Mouse (Mus musculus) lung, embryonic 16.5 days (tissue): ENCODE data around the gene Rhof. TPM values are rescaled to one million over a fixed set of nuclear protein-coding genes. Genes with fewer than 3 reads are reported as not detected.

ENCODE experiments used
- ATAC-seq: fragments of 200-750 bp; cut with Nextera tagmentation; 2 replicates; pipeline ENCODE4 v1.8.0; 2017; ENCODE audit warnings: low read depth, mild to moderate bottlenecking, moderate library complexity
- H3K27ac ChIP-seq: fragments of 300-500 bp; sonication (generic); 2 replicates; pipeline ENCODE4 v1.5.1; 2014; ENCODE audit warnings: mild to moderate bottlenecking, control low read depth, low read length
- H3K27me3 ChIP-seq: fragments of 300-500 bp; sonication (generic); 2 replicates; pipeline ENCODE4 v1.6.1; 2014; ENCODE audit warnings: low read depth, low read length, mixed read lengths; ENCODE audit not compliant: control insufficient read depth, insufficient read depth
- H3K36me3 ChIP-seq: fragments of 300-500 bp; sonication (generic); 2 replicates; pipeline ENCODE4 v1.6.1; 2014; ENCODE audit warnings: low read length; ENCODE audit not compliant: control insufficient read depth, insufficient read depth
- H3K4me1 ChIP-seq: fragments of 300-500 bp; sonication (generic); replicated peaks from 2 replicates; pipeline ENCODE4 v1.6.1; 2014; ENCODE audit warnings: low read length, mixed read lengths; ENCODE audit not compliant: control insufficient read depth, insufficient read depth
- H3K4me2 ChIP-seq: fragments of 300-500 bp; sonication (generic); 2 replicates; pipeline ENCODE4 v1.6.1; 2014; ENCODE audit warnings: low read depth, low read length, control low read depth
- H3K4me3 ChIP-seq: fragments of 300-500 bp; sonication (generic); 2 replicates; pipeline ENCODE4 v1.5.1; 2014; ENCODE audit warnings: mild to moderate bottlenecking, low read length, control low read depth
- H3K9ac ChIP-seq: fragments of 300-500 bp; sonication (generic); 2 replicates; pipeline ENCODE4 v1.6.1; 2014; ENCODE audit warnings: low read length, control low read depth
- H3K9me3 ChIP-seq: fragments of 300-500 bp; sonication (generic); 2 replicates; pipeline ENCODE4 v1.6.1; 2016; ENCODE audit warnings: low read length; ENCODE audit not compliant: control insufficient read depth
- WGBS: fragments of 180-500 bp; shearing (Covaris S2); extraction: QIAGEN DNeasy Blood & Tissue Kit; methylation state at CpG from one replicate; pipeline ENCODE4 v1.1.7; 2014; 5-methylcytosine and 5-hydroxymethylcytosine counted together
- polyA plus RNA-seq: library from polyadenylated mRNA; unstranded; fragments of >200 nt; fragmentation: Nextera tagmentation; extraction: Ambion mirVana; gene quantifications from 2 replicates; pipeline ENCODE4 v1.2.1, GENCODE M21; 2015

Gene Rhof
- polyA plus RNA-seq, 1 experiment from 2014 or later, result 5.3 TPM

GRCm38 (mm10) chr5:123104769-123105168 is 27.7 kb downstream of the Rhof start:
- peak; percentile 6; the same call in 1 of the 2 replicates for ATAC-seq
- Histone ChIP-seq H3K36me3 (no peaks in the 10 kb centered on the region), H3K9ac (no peak overlapping the region), H3K4me1 (peaks cover 6% of the 10 kb centered on the region), H3K27me3 (no peaks in the 10 kb centered on the region), H3K27ac (no peak overlapping the region), H3K4me2 (no peak overlapping the region), H3K9me3 (no peaks in the 10 kb centered on the region), H3K4me3 (no peak overlapping the region)
- WGBS, result 49% methylated on average over 6 of the region's 6 CpGs

DNA sequence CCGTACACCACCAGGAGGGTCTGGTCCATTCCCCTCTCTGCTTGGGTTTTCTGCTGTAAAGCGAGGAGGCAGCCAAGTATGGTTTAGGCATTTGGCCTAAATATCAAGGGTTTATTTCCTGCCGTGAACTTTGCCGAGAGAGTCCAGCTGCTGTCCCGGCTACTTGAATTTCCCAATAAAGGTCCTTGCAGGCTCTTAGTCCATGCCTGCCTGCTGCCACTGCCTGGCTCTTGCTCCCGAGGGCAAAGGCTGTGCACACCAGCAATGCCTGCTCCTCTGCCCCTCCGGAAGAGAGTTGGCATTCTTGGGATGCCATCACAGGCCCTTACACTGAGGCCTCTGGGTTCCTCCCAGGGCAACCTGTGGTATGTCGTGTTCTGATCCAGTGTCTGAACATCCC is 28.9 kb downstream of the Rhof start:
- Histone ChIP-seq H3K27me3 (no peaks in the 10 kb centered on the region), H3K36me3 (no peaks in the 10 kb centered on the region), H3K9me3 (no peaks in the 10 kb centered on the region), H3K27ac (no peak overlapping the region), H3K9ac (no peak overlapping the region), H3K4me3 (no peak overlapping the region), H3K4me1 (0 out of 2 replicates have a peak, but pooled peaks cover 3% of the 10 kb centered on the region), H3K4me2 (no peak overlapping the region)
- ATAC-seq, result peak; percentile 44; the same call in 1 of the 2 replicates
- 39% methylated on average over 8 of the region's 8 CpGs for WGBS

DNA sequence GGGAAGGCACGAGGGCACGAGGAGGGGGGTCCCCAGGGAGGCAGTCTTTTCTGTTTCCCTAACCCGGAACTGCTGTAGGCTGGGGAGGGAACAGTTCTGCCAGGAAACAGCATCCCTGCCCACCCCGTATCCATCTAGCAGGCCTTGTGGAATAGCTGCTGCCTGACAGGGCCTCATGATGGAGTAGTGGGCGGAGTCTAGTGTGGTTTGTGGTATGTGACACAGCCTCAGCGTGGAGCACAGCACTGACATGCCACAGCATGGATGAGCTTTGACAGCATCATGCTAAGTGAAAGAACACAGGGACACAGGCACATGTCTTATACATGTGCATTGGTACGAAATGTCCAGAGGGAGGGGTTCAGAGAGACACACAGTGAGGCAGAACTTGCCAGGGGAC is 30.1 kb downstream of the Rhof start:
- ATAC-seq, result no peak
- Histone ChIP-seq H3K4me2 (no peak overlapping the region), H3K4me1 (0 out of 2 replicates have a peak, but pooled peaks cover 3% of the 10 kb centered on the region), H3K4me3 (no peak overlapping the region), H3K27ac (no peak overlapping the region), H3K9me3 (no peaks in the 10 kb centered on the region), H3K9ac (no peak overlapping the region), H3K27me3 (no peaks in the 10 kb centered on the region), H3K36me3 (no peaks in the 10 kb centered on the region)
- 39% methylated on average over 7 of the region's 7 CpGs for WGBS

GRCm38 (mm10) chr5:123098487-123098886 is 34.0 kb downstream of the Rhof start:
- H3K9me3 ChIP-seq, result no peaks in the 10 kb centered on the region
- no peak for ATAC-seq
- 65% methylated on average over 2 of the region's 2 CpGs for WGBS

DNA sequence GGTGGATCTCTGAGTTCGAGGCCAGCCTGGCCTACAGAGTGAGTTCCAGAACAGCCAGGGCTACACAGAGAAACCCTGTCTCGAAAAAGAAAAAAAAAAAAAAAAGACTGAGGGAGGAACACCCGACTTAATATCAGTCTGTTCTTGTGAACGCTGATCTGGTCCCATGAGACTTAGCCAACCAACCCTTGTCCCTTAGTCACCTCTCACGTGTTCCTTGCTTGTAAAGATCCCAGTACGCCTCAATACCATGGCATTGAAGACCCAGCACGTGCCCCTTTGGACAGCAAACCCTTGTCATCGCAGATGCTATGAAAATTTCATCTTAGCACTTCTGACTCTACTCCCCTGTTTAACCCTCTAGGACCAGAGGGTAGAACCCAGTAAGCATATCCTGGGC is 36.2 kb downstream of the Rhof start:
- Histone ChIP-seq H3K4me3 (no peak overlapping the region), H3K36me3 (no peaks in the 10 kb centered on the region), H3K4me2 (no peak overlapping the region), H3K9me3 (no peaks in the 10 kb centered on the region), H3K9ac (no peak overlapping the region), H3K27ac (no peak overlapping the region), H3K27me3 (no peaks in the 10 kb centered on the region), H3K4me1 (no peaks in the 10 kb centered on the region)
- WGBS, result 87% methylated on average over 8 of the region's 8 CpGs
- no peak for ATAC-seq

More at GRCm38 (mm10) chr5:123098487-123098886, 34.0 kb downstream of the Rhof start:
- H3K9ac ChIP-seq, result no peak overlapping the region
- no peak overlapping the region for H3K4me3 ChIP-seq
- no peaks in the 10 kb centered on the region for H3K36me3 ChIP-seq
- H3K4me1 ChIP-seq, result 0 out of 2 replicates have a peak, but pooled peaks cover 3% of the 10 kb centered on the region
- H3K4me2 ChIP-seq, result no peak overlapping the region
- H3K27ac ChIP-seq, result no peak overlapping the region
- no peaks in the 10 kb centered on the region for H3K27me3 ChIP-seq

GRCm38 (mm10) chr5:123094238-123094991 is 38.1 kb downstream of the Rhof start:
- no peak overlapping the region for H3K27ac ChIP-seq

GRCm38 (mm10) chr5:123093077-123093633 is 39.3 kb downstream of the Rhof start:
- 67% methylated on average over 14 of the region's 14 CpGs for WGBS
- Histone ChIP-seq H3K27me3 (no peaks in the 10 kb centered on the region), H3K9ac (no peak overlapping the region), H3K27ac (no peak overlapping the region), H3K4me1 (no peaks in the 10 kb centered on the region), H3K9me3 (no peaks in the 10 kb centered on the region), H3K4me2 (no peak overlapping the region), H3K36me3 (no peaks in the 10 kb centered on the region), H3K4me3 (no peak overlapping the region)
- ATAC-seq, result no peak

More at GRCm38 (mm10) chr5:123094238-123094991, 38.1 kb downstream of the Rhof start:
- 68% methylated on average over 25 of the region's 25 CpGs for WGBS
- no peak overlapping the region for H3K4me2 ChIP-seq
- H3K4me3 ChIP-seq, result no peak overlapping the region
- H3K36me3 ChIP-seq, result no peaks in the 10 kb centered on the region
- H3K9ac ChIP-seq, result no peak overlapping the region
- no peaks in the 10 kb centered on the region for H3K27me3 ChIP-seq
- no peak for ATAC-seq
- no peaks in the 10 kb centered on the region for H3K4me1 ChIP-seq
- no peaks in the 10 kb centered on the region for H3K9me3 ChIP-seq

DNA sequence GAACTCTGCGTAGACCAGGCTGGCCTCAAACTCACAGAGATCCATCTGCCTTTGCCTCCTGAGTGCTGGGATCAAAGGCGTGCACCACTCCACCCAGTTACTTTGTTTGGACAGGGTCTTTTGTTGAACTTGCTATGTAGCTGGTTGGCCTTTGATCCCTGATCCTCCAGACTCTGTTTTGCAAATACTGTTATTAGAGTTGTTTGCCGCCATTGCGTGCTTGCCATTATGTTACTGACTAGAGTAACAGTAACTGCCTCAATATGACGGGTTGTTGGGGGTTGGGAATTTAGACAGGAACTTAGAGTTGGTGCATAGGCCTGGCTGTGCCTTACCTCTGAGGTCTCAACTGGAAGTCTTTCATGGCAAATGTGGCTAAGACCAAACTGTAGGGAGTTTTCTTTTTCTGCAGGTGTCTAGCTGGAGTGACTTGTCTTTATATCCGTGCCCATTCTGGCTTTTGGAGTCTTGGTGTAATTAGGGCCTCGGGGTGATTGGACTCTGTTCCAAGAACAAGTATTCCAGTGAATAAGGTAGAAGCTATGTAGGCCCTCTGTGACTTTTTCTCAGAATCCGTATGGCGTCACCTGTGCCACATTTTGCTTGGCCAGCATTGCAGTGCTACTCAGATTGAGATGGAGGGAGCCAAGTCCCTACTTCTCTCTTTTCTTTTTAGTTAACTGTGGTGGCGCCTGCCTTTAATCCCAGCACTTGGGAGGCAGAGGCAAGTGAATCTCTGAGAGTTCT is 41.8 kb downstream of the Rhof start:
- 80% methylated on average over 10 of the region's 10 CpGs for WGBS
- Histone ChIP-seq H3K27me3 (no peaks in the 10 kb centered on the region), H3K36me3 (no peaks in the 10 kb centered on the region), H3K27ac (no peak overlapping the region), H3K4me1 (no peaks in the 10 kb centered on the region), H3K4me3 (no peak overlapping the region), H3K9ac (no peak overlapping the region), H3K9me3 (no peaks in the 10 kb centered on the region), H3K4me2 (no peak overlapping the region)
- no peak for ATAC-seq

- no peaks in the 10 kb centered on the region for H3K27me3 ChIP-seq
- ATAC-seq, result no peak
- no peak overlapping the region for H3K4me3 ChIP-seq
- no peaks in the 10 kb centered on the region for H3K9me3 ChIP-seq
- 93% methylated on average over 4 of the region's 4 CpGs for WGBS
- no peak overlapping the region for H3K9ac ChIP-seq
- H3K27ac ChIP-seq, result no peak overlapping the region
- H3K4me2 ChIP-seq, result no peak overlapping the region
- no peaks in the 10 kb centered on the region for H3K4me1 ChIP-seq
- no peaks in the 10 kb centered on the region for H3K36me3 ChIP-seq
These were observed 43.7 kb downstream of the Rhof start for GRCm38 (mm10) chr5:123088784-123089183.
